Mouse (Mus musculus) ES-Bruce4 (cell line): ENCODE measurements around the gene Gal3st4.

Source experiments
- CTCF ChIP-seq: IDR thresholded peaks from one replicate; pipeline ENCODE4 v1.8.1; 2011; ENCODE audit warnings: low read depth, low read length
- EP300 ChIP-seq: IDR thresholded peaks from 2 replicates; pipeline ENCODE4 v1.6.1; 2011; ENCODE audit warnings: low read depth, low read length; ENCODE audit not compliant: insufficient read depth
- POLR2A ChIP-seq: IDR thresholded peaks from one replicate; pipeline ENCODE4 v1.8.1; 2011; ENCODE audit warnings: low read length; ENCODE audit not compliant: insufficient read depth

DNA sequence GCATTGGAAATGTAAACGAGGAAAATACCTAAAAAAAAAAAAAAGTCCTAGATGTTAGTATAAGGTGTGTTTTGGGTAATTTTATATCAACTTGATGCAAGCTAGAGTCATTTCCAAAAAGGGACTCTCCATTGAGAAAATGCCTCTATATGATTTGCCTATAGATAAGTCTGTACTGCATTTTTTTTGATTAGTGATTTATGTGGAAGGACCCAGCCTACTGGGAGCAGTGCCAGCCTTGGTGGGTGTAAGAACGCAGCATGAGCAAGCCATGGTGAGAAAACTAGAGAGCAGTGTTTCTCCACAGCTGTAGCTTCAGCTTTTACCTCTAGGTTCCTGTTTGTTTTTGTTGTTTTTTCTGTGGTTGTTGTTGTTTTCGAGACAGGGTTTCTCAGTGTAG lies 49.4 kb downstream of the Gal3st4 start:
- TF ChIP-seq CTCF (no peak), POLR2A (no peak), EP300 (no peak)
